Mouse (Mus musculus) embryonic facial prominence, embryonic 14.5 days (tissue): ENCODE results near the gene Cenpk. TPM values are rescaled to one million over a fixed set of nuclear protein-coding genes. Genes with fewer than 3 reads are reported as not detected.

Source experiments
- ATAC-seq: fragments of 200-750 bp; cut with Nextera tagmentation; 2 replicates; pipeline ENCODE4 v1.8.0; 2017; ENCODE audit warnings: low read depth, moderate number of reproducible peaks, moderate TSS enrichment
- DNase-seq: peaks from one replicate; pipeline ENCODE4 v3.0.0-alpha.2; 2015; ENCODE audit warnings: low spot score
- H3K27ac ChIP-seq: fragments of 300-500 bp; sonication (generic); replicated peaks from 2 replicates; pipeline ENCODE4 v1.5.1; 2014; ENCODE audit warnings: low read depth, mild to moderate bottlenecking, low read length, moderate library complexity
- H3K27me3 ChIP-seq: fragments of 300-500 bp; sonication (generic); replicated peaks from 2 replicates; pipeline ENCODE4 v1.6.1; 2014; ENCODE audit warnings: low read length; ENCODE audit not compliant: control insufficient read depth, insufficient read depth
- H3K36me3 ChIP-seq: fragments of 300-500 bp; sonication (generic); 2 replicates; pipeline ENCODE4 v1.6.1; 2014; ENCODE audit warnings: low read length, mixed read lengths; ENCODE audit not compliant: control insufficient read depth, insufficient read depth
- H3K4me1 ChIP-seq: fragments of 300-500 bp; sonication (generic); 2 replicates; pipeline ENCODE4 v1.6.1; 2014; ENCODE audit warnings: antibody characterized with exemption, low read length; ENCODE audit not compliant: control insufficient read depth, insufficient read depth
- H3K4me2 ChIP-seq: fragments of 300-500 bp; sonication (generic); 2 replicates; pipeline ENCODE4 v1.6.1; 2014; ENCODE audit warnings: low read depth, mild to moderate bottlenecking, low read length, moderate library complexity, mixed read lengths
- H3K4me3 ChIP-seq: fragments of 300-500 bp; sonication (generic); 2 replicates; pipeline ENCODE4 v1.5.1; 2014; ENCODE audit warnings: low read depth, mild to moderate bottlenecking, low read length
- H3K9ac ChIP-seq: fragments of 300-500 bp; sonication (generic); 2 replicates; pipeline ENCODE4 v1.6.1; 2014; ENCODE audit warnings: low read depth, mild to moderate bottlenecking, low read length, moderate library complexity, mixed read lengths
- H3K9me3 ChIP-seq: fragments of 300-500 bp; sonication (generic); 2 replicates; pipeline ENCODE4 v1.6.1; 2016; ENCODE audit warnings: low read length; ENCODE audit not compliant: control insufficient read depth
- WGBS: fragments of 180-500 bp; shearing (Covaris S2); extraction: QIAGEN DNeasy Blood & Tissue Kit; methylation state at CpG from one replicate; pipeline ENCODE4 v1.1.7; 2014; 5-methylcytosine and 5-hydroxymethylcytosine counted together
- polyA plus RNA-seq: library from polyadenylated mRNA; unstranded; fragments of >200 nt; fragmentation: Nextera tagmentation; extraction: Ambion mirVana; gene quantifications from 2 replicates; pipeline ENCODE4 v1.2.1, GENCODE M21; 2014

The Cenpk gene
- polyA plus RNA-seq, 1 experiment from 2014 or later, result 53.4 TPM

DNA sequence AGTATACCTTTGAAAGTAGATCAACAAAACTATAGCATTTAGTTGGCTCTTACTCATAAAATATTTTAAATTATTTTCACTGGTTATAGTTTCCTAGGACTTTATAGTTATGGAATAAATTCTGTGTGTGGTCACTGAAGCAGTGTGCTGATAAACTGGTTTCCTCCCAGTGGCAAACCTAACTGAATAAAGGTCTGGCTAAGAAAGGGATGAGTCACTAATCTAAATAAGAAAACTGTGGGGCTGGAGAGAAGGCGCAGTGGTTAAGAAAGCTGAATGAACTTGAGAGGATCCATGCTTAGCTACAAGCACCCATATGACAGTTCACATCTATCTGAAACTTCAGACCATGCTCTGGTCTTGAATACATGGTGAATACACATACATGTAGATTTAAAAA lies 67.1 kb downstream of the Cenpk start:
- Histone ChIP-seq H3K27ac (no peak overlapping the region), H3K4me3 (no peak overlapping the region), H3K4me1 (no peaks in the 10 kb centered on the region), H3K36me3 (peaks cover 5% of the 10 kb centered on the region), H3K4me2 (no peak overlapping the region), H3K27me3 (no peaks in the 10 kb centered on the region), H3K9ac (no peak overlapping the region), H3K9me3 (no peaks in the 10 kb centered on the region)
- WGBS, result 87% methylated on average over 1 of the region's 1 CpGs
- ATAC-seq (no peak), DNase-seq (no peak)

Other genes starting within 250 kb of the Cenpk start
- gene Nln, start 119.0 kb upstream of the Cenpk start, polyA plus RNA-seq, result 20.2 and 21.5 TPM in 2 replicates
- gene Sgtb, start 118.9 kb upstream of the Cenpk start, polyA plus RNA-seq, result 8.0 and 8.9 TPM in 2 replicates
- 50.6 and 50.8 TPM in 2 replicates for gene Trappc13, start 50.1 kb upstream of the Cenpk start, polyA plus RNA-seq
- gene Trim23, start 49.8 kb upstream of the Cenpk start, polyA plus RNA-seq, result 20.6 and 22.2 TPM in 2 replicates
- gene Ppwd1, start 232 bp downstream of the Cenpk start, polyA plus RNA-seq, result 11.9 and 13.1 TPM in 2 replicates
- gene Adamts6, start 59.2 kb downstream of the Cenpk start, polyA plus RNA-seq, result 3.1 and 4.5 TPM in 2 replicates